Mouse (Mus musculus) stomach, postnatal 0 days (tissue): ENCODE measurements around the gene Cers3. TPM values are rescaled to one million over a fixed set of nuclear protein-coding genes. Genes with fewer than 3 reads are reported as not detected.
A peak's percentile ranks its signal among the peaks of the same experiment; 100 is the strongest.

Experiments used
- ATAC-seq: fragments of 200-750 bp; cut with Nextera tagmentation; 2 replicates; pipeline ENCODE4 v1.8.0; 2017; ENCODE audit not compliant: low FRiP score, low TSS enrichment
- DNase-seq: peaks from one replicate; pipeline ENCODE4 v3.0.0-alpha.2; 2016; ENCODE audit warnings: low spot score
- H3K27ac ChIP-seq: fragments of 300-500 bp; sonication (generic); replicated peaks from 2 replicates; pipeline ENCODE4 v1.5.1; 2014; ENCODE audit warnings: mild to moderate bottlenecking, control low read depth
- H3K27me3 ChIP-seq: fragments of 300-500 bp; sonication (generic); 2 replicates; pipeline ENCODE4 v1.6.1; 2014; ENCODE audit warnings: low read length; ENCODE audit not compliant: control insufficient read depth, insufficient read depth
- H3K36me3 ChIP-seq: fragments of 300-500 bp; sonication (generic); 2 replicates; pipeline ENCODE4 v1.6.1; 2014; ENCODE audit warnings: low read length, mixed read lengths; ENCODE audit not compliant: control insufficient read depth, insufficient read depth
- H3K4me1 ChIP-seq: fragments of 300-500 bp; sonication (generic); replicated peaks from 2 replicates; pipeline ENCODE4 v1.6.1; 2014; ENCODE audit warnings: antibody characterized with exemption; ENCODE audit not compliant: control insufficient read depth, insufficient read depth
- H3K4me2 ChIP-seq: fragments of 300-500 bp; sonication (generic); replicated peaks from 2 replicates; pipeline ENCODE4 v1.6.1; 2014; ENCODE audit warnings: low read depth, mild to moderate bottlenecking, control low read depth, moderate library complexity
- H3K4me3 ChIP-seq: fragments of 300-500 bp; sonication (generic); 2 replicates; pipeline ENCODE4 v1.5.1; 2014; ENCODE audit warnings: low read depth, low read length, control low read depth
- H3K9ac ChIP-seq: fragments of 300-500 bp; sonication (generic); 2 replicates; pipeline ENCODE4 v1.6.1; 2014; ENCODE audit warnings: mild to moderate bottlenecking, low read length, control low read depth, mixed read lengths
- H3K9me3 ChIP-seq: fragments of 300-500 bp; sonication (generic); 2 replicates; pipeline ENCODE4 v1.6.1; 2016; ENCODE audit warnings: low read length; ENCODE audit not compliant: control insufficient read depth
- CTCF ChIP-seq: IDR thresholded peaks from 2 replicates; pipeline ENCODE4 v1.5.1; 2016; ENCODE audit warnings: antibody characterized with exemption, low read depth, mild to moderate bottlenecking, moderate library complexity
- EP300 ChIP-seq: optimal IDR thresholded peaks from 2 replicates; pipeline ENCODE3; 2016; ENCODE audit warnings: antibody characterized with exemption
- WGBS: fragments of 180-500 bp; shearing (Covaris S2); extraction: QIAGEN DNeasy Blood & Tissue Kit; methylation state at CpG from one replicate; pipeline ENCODE4 v1.1.7; 2014; 5-methylcytosine and 5-hydroxymethylcytosine counted together
- polyA plus RNA-seq: library from polyadenylated mRNA; unstranded; fragments of >200 nt; fragmentation: Nextera tagmentation; extraction: Ambion mirVana; gene quantifications from 2 replicates; pipeline ENCODE4 v1.2.1, GENCODE M21; 2015

Gene Cers3
- polyA plus RNA-seq, 1 experiment from 2014 or later: 40.8 TPM

GRCm38 (mm10) chr7:66815526-66815925, 72.2 kb downstream of the Cers3 start:
- Histone ChIP-seq H3K4me3 (no peak overlapping the region), H3K4me1 (no peaks in the 10 kb centered on the region), H3K4me2 (no peak overlapping the region), H3K27ac (no peak overlapping the region), H3K27me3 (no peaks in the 10 kb centered on the region), H3K9me3 (no peaks in the 10 kb centered on the region), H3K9ac (no peak overlapping the region), H3K36me3 (no peaks in the 10 kb centered on the region)
- TF ChIP-seq EP300 (no peak), CTCF (no peak)
- WGBS: 86% methylated on average over 6 of the region's 6 CpGs
- DNase-seq (no peak), ATAC-seq (no peak)

DNA sequence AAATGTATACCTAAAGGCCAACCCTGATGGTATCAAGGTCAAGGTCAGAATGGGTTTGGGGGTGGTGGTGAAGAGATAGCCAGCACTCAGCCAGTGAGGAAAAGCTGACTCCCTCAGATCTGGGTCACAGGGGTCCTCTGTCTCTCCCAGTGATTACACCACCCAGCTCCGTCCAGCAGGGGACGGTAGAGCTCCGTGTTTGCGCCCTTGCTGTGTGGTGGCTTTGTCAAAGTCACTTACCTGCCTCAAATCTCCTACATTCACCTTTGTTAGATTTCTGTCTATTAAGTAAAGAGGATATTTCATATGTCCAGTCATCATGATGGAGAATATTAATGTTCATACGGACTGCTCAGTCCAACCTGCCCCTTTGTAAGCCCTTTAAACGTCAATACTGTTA, 76.7 kb downstream of the Cers3 start:
- H3K9me3 ChIP-seq: no peaks in the 10 kb centered on the region
- 31% methylated on average over 6 of the region's 6 CpGs for WGBS

GRCm38 (mm10) chr7:66830803-66831202, 87.5 kb downstream of the Cers3 start:
- Histone ChIP-seq H3K4me2 (0 out of 2 replicates have a peak overlapping the region, but pooled peaks have one; percentile 3), H3K36me3 (no peaks in the 10 kb centered on the region), H3K4me1 (peaks cover 3% of the 10 kb centered on the region; the same call in 1 of the 2 replicates), H3K9me3 (no peaks in the 10 kb centered on the region), H3K27me3 (no peaks in the 10 kb centered on the region), H3K27ac (no peak overlapping the region), H3K4me3 (no peak overlapping the region), H3K9ac (no peak overlapping the region)
- WGBS: 38% methylated on average over 5 of the region's 5 CpGs
- DNase-seq: no peak
- TF ChIP-seq EP300 (no peak), CTCF (no peak)
- no peak for ATAC-seq

More for the DNA sequence above, 76.7 kb downstream of the Cers3 start:
- peak; percentile 60; the same call in 1 of the 2 replicates for ATAC-seq
- H3K27me3 ChIP-seq: no peaks in the 10 kb centered on the region
- H3K9ac ChIP-seq: no peak overlapping the region
- no peak overlapping the region for H3K4me2 ChIP-seq
- H3K36me3 ChIP-seq: no peaks in the 10 kb centered on the region
- no peak overlapping the region for H3K27ac ChIP-seq
- peak; percentile 64 for DNase-seq
- no peaks in the 10 kb centered on the region for H3K4me1 ChIP-seq
- no peak overlapping the region for H3K4me3 ChIP-seq
- TF ChIP-seq EP300: no peak
- TF ChIP-seq CTCF: peak; percentile 95

GRCm38 (mm10) chr7:66831295-66831694, 88.0 kb downstream of the Cers3 start:
- Histone ChIP-seq H3K27me3 (no peaks in the 10 kb centered on the region), H3K27ac (no peak overlapping the region), H3K36me3 (no peaks in the 10 kb centered on the region), H3K4me3 (no peak overlapping the region), H3K9ac (no peak overlapping the region), H3K4me2 (no peak overlapping the region), H3K9me3 (no peaks in the 10 kb centered on the region), H3K4me1 (peaks cover 3% of the 10 kb centered on the region; the same call in 1 of the 2 replicates)
- ATAC-seq (no peak), DNase-seq (peak; percentile 73)
- WGBS: 13% methylated on average over 5 of the region's 5 CpGs
- TF ChIP-seq CTCF (no peak), EP300 (no peak)

GRCm38 (mm10) chr7:66839463-66840007, 96.2 kb downstream of the Cers3 start, which contains the start of gene Adamts17:
Adamts17 (plus strand) TSS chr7:66839735.
- H3K27me3 ChIP-seq: no peaks in the 10 kb centered on the region
- TF ChIP-seq CTCF (peak; percentile 98), EP300 (no peak)
- peak within 1 kb of the TSS; percentile 63 for H3K9ac ChIP-seq
- no peaks in the 10 kb centered on the region for H3K36me3 ChIP-seq
- ATAC-seq (peak; percentile 98), DNase-seq (peak; percentile 94)
- peak within 1 kb of the TSS; percentile 100 for H3K4me2 ChIP-seq
- H3K9me3 ChIP-seq: no peaks in the 10 kb centered on the region
- peak within 1 kb of the TSS; percentile 57 for H3K4me3 ChIP-seq
- H3K27ac ChIP-seq: peak within 1 kb of the TSS; percentile 63; the same call in 1 of the 2 replicates
- H3K4me1 ChIP-seq: no peaks in the 10 kb centered on the region
- under 1% methylated on average over 30 of the region's 30 CpGs for WGBS

GRCm38 (mm10) chr7:66840008-66840719, 96.9 kb downstream of the Cers3 start:
- WGBS: under 1% methylated on average over 54 of the region's 76 CpGs
- H3K4me3 ChIP-seq: peak overlapping the region; percentile 57
- peak overlapping the region; percentile 63 for H3K9ac ChIP-seq
- no peaks in the 10 kb centered on the region for H3K27me3 ChIP-seq
- no peaks in the 10 kb centered on the region for H3K9me3 ChIP-seq
- H3K4me1 ChIP-seq: no peaks in the 10 kb centered on the region
- ATAC-seq: peak; percentile 33
- no peaks in the 10 kb centered on the region for H3K36me3 ChIP-seq
- peak; percentile 51 for DNase-seq
- peak; percentile 58 for TF ChIP-seq CTCF
- no peak for TF ChIP-seq EP300
- peak overlapping the region; percentile 63; the same call in 1 of the 2 replicates for H3K27ac ChIP-seq
- H3K4me2 ChIP-seq: peak overlapping the region; percentile 100
